Mouse (Mus musculus) olfactory bulb, adult 2 months (tissue): ENCODE measurements around the gene Cdk17.

Source experiments
- CTCF ChIP-seq: fragments of 200-500 bp; IDR thresholded peaks from 2 replicates; pipeline ENCODE4 v1.5.1; 2012; ENCODE audit warnings: low read depth, mild to moderate bottlenecking, low read length, moderate library complexity; ENCODE audit not compliant: insufficient read depth
- POLR2A ChIP-seq: fragments of 200-500 bp; IDR thresholded peaks from 2 replicates; pipeline ENCODE4 v1.6.1; 2012; ENCODE audit warnings: mild to moderate bottlenecking, low read depth, low read length, moderate library complexity; ENCODE audit not compliant: insufficient read depth

- TF ChIP-seq POLR2A, result no peak
- TF ChIP-seq CTCF, result no peak
Observed at GRCm38 (mm10) chr10:93287551-93288145, 127.0 kb downstream of the Cdk17 start.
